Mouse (Mus musculus) thymus, postnatal 14 days (tissue): ENCODE data around the gene Zbtb20.

Source experiments
- DNase-seq: peaks from one replicate; pipeline ENCODE4 v3.0.0; 2021

The Zbtb20 gene

DNA sequence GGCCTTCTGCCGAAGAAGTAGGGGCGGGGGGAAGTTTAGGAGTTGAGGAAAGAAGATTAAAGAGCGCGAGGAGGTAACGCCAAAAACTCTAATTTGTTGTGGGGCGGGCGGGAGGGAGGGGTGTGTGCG, at the start of gene Zbtb20:
Gene Zbtb20 (plus strand): TSS at position 30 of the 129 bp plus-strand sequence.
- no peak for DNase-seq

GRCm38 (mm10) chr16:42835940-42836339, 39.7 kb upstream of the Zbtb20 start:
- no peak for DNase-seq

GRCm38 (mm10) chr16:42836404-42837120, 39.1 kb upstream of the Zbtb20 start:
- DNase-seq: no peak

- DNase-seq: no peak
Measured at GRCm38 (mm10) chr16:42838226-42838625, 37.5 kb upstream of the Zbtb20 start.

- no peak for DNase-seq
Measured at GRCm38 (mm10) chr16:42857564-42858183, 18.0 kb upstream of the Zbtb20 start.

- DNase-seq: no peak
Measured at GRCm38 (mm10) chr16:42859251-42859650, 16.4 kb upstream of the Zbtb20 start.

GRCm38 (mm10) chr16:42863231-42863630, 12.4 kb upstream of the Zbtb20 start:
- DNase-seq: no peak

- DNase-seq: no peak
Measured at GRCm38 (mm10) chr16:42866061-42866460, 9.6 kb upstream of the Zbtb20 start.

- DNase-seq: no peak
Measured at GRCm38 (mm10) chr16:42872101-42872500, 3.6 kb upstream of the Zbtb20 start.

- no peak for DNase-seq
Measured at GRCm38 (mm10) chr16:42873942-42874341, 1.7 kb upstream of the Zbtb20 start.

DNA sequence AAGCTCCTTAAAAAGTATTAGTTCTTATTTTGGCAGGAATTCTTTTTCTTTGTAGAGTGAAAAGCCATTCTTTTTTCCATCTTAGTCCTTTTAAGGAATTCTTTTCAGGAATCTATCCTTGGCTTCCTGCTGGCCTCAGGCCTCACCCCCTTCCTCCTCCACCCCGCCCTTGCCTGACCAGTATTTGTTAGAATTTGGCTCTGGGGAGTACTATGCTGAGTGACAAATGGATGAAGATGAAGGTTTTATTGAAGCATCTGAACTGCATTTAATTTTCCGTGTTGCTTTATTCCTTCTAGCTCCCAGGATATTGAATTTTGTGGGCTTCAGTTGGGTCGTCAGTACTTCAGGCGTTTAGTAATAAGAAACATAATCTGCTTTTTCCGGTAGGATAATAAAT, 1.2 kb upstream of the Zbtb20 start:
- DNase-seq: peak; percentile 30

- peak; percentile 97 for DNase-seq
Measured at GRCm38 (mm10) chr16:42874910-42875851, 500 bp upstream of the Zbtb20 start.

GRCm38 (mm10) chr16:42876021-42877000, 630 bp downstream of the Zbtb20 start:
- peak; percentile 26 for DNase-seq

GRCm38 (mm10) chr16:42880046-42880445, 4.4 kb downstream of the Zbtb20 start:
- DNase-seq: no peak

DNA sequence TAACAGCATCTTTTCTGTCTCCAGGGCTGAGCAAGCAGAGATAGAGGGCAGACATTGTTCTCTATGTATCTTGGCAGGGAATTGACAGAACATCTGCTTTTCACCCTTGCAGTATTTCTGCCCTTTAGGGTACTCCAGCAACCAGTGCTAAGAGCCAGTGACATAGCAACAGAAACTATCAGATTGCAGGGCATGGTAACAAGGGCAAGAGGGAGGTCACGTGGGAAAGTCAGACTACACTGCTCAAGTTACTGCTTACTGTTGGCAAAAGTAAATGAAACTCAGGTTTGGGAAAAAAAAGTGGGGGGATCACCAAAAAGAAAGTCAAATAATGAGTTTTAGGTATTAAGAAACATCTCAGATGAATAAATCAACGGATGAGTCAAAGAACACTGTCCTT, 9.9 kb downstream of the Zbtb20 start:
- no peak for DNase-seq

GRCm38 (mm10) chr16:42885964-42886363, 10.3 kb downstream of the Zbtb20 start:
- DNase-seq: no peak

GRCm38 (mm10) chr16:42897125-42897693, 21.5 kb downstream of the Zbtb20 start:
- DNase-seq: no peak

- no peak for DNase-seq
Measured at GRCm38 (mm10) chr16:42900328-42900727, 24.6 kb downstream of the Zbtb20 start.

DNA sequence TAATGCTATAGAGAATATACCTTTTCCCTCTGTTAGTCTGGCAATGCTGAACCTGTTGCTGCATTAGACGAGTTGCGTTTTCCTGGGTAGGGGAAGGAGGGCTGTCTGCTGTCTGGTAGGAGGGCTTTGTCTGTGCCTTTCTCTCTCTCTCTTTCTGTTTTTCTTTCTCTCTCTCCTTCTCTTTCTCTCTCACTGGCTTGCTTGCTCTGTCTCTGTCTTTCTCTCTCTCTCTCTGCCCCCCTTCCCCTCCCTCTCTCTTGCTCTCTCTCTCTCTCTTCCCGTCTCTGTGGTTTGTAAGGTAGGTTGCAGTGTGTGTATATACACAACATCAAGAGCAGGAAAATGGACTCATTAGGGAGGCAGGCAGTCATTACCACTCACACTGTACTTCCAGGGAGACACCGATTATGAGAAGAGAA, 31.6 kb downstream of the Zbtb20 start:
- DNase-seq: peak; percentile 52

- no peak for DNase-seq
Measured at GRCm38 (mm10) chr16:42908381-42908780, 32.7 kb downstream of the Zbtb20 start.

DNA sequence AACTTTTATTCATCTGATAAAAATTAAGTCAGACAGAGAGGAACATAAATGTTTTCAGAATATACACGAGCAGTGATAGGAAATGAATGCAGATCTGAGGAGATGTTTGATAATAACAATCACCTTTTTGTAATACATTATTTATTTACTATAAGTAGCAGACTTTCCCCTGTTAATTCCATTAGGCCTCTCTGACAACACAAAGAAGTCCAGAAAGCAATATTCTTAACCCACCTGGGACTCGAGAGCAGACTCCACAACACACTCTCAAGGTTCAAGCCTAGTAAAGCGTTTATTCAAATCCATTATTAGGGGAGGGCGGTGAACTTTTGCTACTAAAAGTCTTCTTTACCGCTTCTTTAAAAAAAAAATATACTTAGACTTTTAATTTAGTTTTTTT, 33.2 kb downstream of the Zbtb20 start:
- DNase-seq: no peak

- DNase-seq: no peak
Measured at GRCm38 (mm10) chr16:42910016-42910415, 34.3 kb downstream of the Zbtb20 start.
